Mouse (Mus musculus): ENCODE data around the gene Sema6d.

GRCm38 (mm10) chr2:124690372-124690771 is 600.6 kb downstream of the Sema6d start:
- TF ChIP-seq CTCF (IDR thresholded peaks at IDR 0.05; ENCODE audit: low read depth) (no peak), EP300 (IDR thresholded peaks at IDR 0.05; ENCODE audit: low read depth) (no peak)
